Mouse (Mus musculus): ENCODE data around the gene Zfp442. TPM values are rescaled to one million over a fixed set of nuclear protein-coding genes. Genes with fewer than 3 reads are reported as not detected.

The Zfp442 gene
- 1.2 TPM for polyA plus RNA-seq (2014; fragmentation: Illumina TruSeq; extraction: RNeasy Lipid Tissue Mini Kit (QIAGEN cat#74804); ENCODE audit: low read depth, low replicate concordance)

DNA sequence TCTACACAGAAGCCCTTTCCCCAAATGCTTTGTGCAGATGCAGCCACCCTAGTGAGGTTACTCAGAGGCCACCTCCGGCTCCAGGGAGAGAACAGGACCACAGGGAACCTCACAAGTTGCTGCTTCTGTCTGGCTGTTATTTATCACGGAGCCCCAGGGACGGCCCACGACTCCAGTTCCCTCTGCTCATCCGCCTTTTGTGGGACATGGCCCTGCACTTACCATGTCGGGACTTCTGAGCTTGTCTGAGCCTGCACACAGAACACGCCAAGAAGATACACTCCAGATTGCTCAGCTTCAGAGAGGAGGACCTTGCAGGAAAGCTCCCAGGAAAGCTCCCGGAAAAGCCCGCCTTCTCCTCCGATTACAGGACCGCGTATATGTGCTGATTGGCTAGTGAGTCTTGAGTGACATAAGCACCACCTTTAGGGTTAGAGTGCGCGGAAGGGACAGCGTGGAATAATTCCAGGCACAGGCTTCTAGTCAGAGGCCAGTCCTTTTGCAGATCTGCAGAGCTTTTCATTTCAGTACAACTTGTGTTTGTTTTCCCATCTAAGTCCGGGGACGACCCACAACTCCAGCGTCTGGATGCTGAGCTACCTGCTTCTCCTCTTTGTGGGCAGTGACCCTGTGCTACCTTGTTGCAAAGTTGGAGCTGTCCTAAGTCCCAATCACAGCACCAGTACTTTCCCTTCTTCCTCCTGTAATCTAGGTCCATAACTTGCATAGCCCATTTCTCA lies at the start of gene Zfp442:
Gene Zfp442 (minus strand): TSS at position 307 of the 740 bp plus-strand sequence.

DNA sequence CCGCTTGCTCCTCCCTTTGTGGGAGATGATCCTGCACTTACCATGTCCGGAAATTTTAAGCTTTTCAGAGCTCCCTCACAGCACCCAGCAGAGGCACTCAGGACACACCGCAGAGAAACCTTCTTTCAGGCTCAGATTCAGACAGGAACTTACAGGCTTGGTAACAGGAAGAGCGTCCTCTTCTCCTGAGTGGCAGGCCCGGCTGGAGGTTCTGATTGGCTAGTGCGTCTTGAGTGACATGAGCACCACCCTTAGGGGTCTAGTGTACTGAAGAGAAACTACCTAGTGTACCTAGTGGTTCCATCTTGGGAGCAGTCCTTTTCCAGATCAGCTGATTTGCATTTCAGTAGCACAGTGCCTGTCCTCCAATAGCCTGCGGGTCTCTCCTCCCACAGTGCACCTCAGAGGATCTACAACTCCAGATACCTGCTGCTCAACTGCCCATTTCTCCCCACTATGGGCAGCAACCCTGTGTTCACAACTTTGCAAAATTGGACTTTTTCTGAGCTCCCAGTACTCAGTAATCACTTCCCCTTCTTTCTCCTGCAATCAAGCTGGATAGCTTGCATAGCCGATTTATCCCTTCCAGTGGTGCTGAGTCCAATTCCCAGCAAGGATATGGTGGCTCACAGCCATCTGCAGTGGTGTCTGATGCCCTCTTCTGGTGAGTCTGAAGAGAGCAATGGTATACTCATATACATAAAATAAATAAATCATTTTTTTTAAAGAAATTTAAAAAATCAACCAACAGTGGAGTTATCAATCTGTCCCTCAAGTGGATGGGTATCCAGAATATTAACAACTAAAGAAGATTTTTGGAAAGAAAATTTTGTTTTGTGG lies 33.9 kb upstream of the Zfp442 start, which contains the start of gene Zfp345:
Gene Zfp345 (minus strand): TSS at position 153 of the 840 bp plus-strand sequence.

GRCm38 (mm10) chr2:150362113-150362877 lies 89.0 kb downstream of the Zfp442 start, which contains the start of gene 3300002I08Rik:
Gene 3300002I08Rik (minus strand): TSS chr2:150362765.

Other genes with a start within 250 kb of the Zfp442 start
- 3.0 TPM for gene Zfp937, start 233.4 kb downstream of the Zfp442 start, polyA plus RNA-seq (2014; fragmentation: Illumina TruSeq; extraction: RNeasy Lipid Tissue Mini Kit (QIAGEN cat#74804); ENCODE audit: low read depth, low replicate concordance)
- gene Gm21994, start 195.9 kb downstream of the Zfp442 start, polyA plus RNA-seq (2014; fragmentation: Illumina TruSeq; extraction: RNeasy Lipid Tissue Mini Kit (QIAGEN cat#74804); ENCODE audit: low read depth, low replicate concordance), result 4.0 TPM
- gene Gm14124, start 194.0 kb downstream of the Zfp442 start, polyA plus RNA-seq (2014; fragmentation: Illumina TruSeq; extraction: RNeasy Lipid Tissue Mini Kit (QIAGEN cat#74804); ENCODE audit: low read depth, low replicate concordance), result not detected
- 2.1 TPM for gene Gm10130, start 127.8 kb downstream of the Zfp442 start, polyA plus RNA-seq (2014; fragmentation: Illumina TruSeq; extraction: RNeasy Lipid Tissue Mini Kit (QIAGEN cat#74804); ENCODE audit: low read depth, low replicate concordance)
- gene 3300002I08Rik, start 88.7 kb downstream of the Zfp442 start, polyA plus RNA-seq (2014; fragmentation: Illumina TruSeq; extraction: RNeasy Lipid Tissue Mini Kit (QIAGEN cat#74804); ENCODE audit: low read depth, low replicate concordance), result 2.9 TPM
- not detected for gene Zfp345, start 33.6 kb upstream of the Zfp442 start, polyA plus RNA-seq (2014; fragmentation: Illumina TruSeq; extraction: RNeasy Lipid Tissue Mini Kit (QIAGEN cat#74804); ENCODE audit: low read depth, low replicate concordance)
- gene Cst7, start 118.9 kb upstream of the Zfp442 start, polyA plus RNA-seq (2014; fragmentation: Illumina TruSeq; extraction: RNeasy Lipid Tissue Mini Kit (QIAGEN cat#74804); ENCODE audit: low read depth, low replicate concordance), result 0.56 TPM
- 106 TPM for gene Apmap, start 157.1 kb upstream of the Zfp442 start, polyA plus RNA-seq (2014; fragmentation: Illumina TruSeq; extraction: RNeasy Lipid Tissue Mini Kit (QIAGEN cat#74804); ENCODE audit: low read depth, low replicate concordance)
- gene Acss1, start 217.0 kb upstream of the Zfp442 start, polyA plus RNA-seq (2014; fragmentation: Illumina TruSeq; extraction: RNeasy Lipid Tissue Mini Kit (QIAGEN cat#74804); ENCODE audit: low read depth, low replicate concordance), result 20.6 TPM
- gene Vsx1, start 237.9 kb upstream of the Zfp442 start, polyA plus RNA-seq (2014; fragmentation: Illumina TruSeq; extraction: RNeasy Lipid Tissue Mini Kit (QIAGEN cat#74804); ENCODE audit: low read depth, low replicate concordance), result not detected